Mouse (Mus musculus) spleen, adult 18-20 months (tissue): ENCODE measurements at regions not wholly inside any gene's neighbourhood (a gene's known extent, or its start where the extent isn't known, plus 50 kb on each side); places are given as distances from the start of the nearest gene placed in this dataset.
"Not testable (repeated sequence)": the region's sequence is repeated elsewhere in the genome, so short reads cannot be mapped to it uniquely, and the experiment has no call there.

Experiments
- DNase-seq, 2 experiments: peaks; one replicate each; pipeline ENCODE4 v3.0.0; 2022; ENCODE audit warnings: mixed read lengths in 2 of 2

DNA sequence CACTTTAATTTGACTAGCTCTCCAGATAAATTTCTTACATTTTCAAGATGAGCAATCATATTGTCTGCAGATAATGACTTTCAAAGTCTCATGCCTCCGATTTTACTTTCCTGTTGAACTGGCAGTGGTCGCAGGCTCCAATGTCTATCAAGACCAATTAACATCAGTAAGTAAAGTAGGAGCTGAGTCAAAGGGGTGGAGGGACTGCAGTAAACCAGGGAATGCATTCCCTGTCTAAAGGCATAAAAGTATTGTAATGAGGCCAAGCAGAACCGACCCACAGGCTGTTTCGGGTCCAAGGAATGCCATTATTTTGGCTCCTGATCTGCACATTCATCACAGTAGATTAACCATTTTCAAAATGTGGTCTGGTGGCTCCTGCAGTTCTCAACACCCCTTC, 411.0 kb downstream of the Gja1 start:
- DNase-seq, result no peak

DNA sequence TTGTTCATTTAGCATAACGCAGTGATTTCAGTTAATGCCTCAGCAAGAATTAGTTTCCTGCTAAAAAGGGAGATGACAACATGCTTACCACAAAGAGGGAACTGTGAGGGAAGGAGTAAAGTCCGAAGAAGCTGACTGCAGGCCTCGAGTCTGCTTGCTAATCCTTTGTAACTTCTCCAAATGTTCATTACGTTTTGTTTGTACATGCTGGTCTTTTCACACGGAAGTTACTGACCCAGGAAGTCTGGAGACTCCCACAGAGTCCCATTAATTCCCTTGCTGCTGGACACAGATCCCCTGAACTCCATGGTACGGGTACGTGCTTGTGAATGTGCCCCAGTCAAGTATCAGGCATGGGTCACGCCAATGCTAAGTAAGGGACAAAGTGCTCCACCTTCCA, 415.9 kb downstream of the Gja1 start:
- DNase-seq, result no peak

GRCm38 (mm10) chr10:56795396-56795795, 418.3 kb downstream of the Gja1 start:
- DNase-seq, result no peak

- DNase-seq, result no peak
Observed at GRCm38 (mm10) chr10:56799307-56799706, 422.2 kb downstream of the Gja1 start.

- no peak for DNase-seq
Observed at GRCm38 (mm10) chr10:56799745-56800144, 422.6 kb downstream of the Gja1 start.

DNA sequence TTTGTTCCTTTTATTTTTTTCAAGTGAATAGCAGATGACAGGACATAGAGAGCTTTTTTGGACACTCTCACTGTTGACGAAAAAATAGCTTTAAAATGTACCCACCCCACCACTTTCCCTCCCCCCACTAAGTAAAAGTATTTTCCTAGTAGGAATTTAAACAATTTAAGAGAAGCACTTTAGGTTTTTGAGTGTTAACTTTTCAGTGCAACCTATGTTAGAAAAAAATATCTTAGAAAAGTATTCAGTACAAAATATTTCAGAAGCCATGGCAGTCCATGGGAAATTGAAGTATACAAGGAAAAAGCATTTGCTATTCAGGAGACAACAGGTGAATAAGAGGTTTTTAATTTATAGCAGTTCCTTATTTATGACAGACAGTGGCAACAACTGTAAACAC, 431.9 kb downstream of the Gja1 start:
- DNase-seq, result no peak

- no peak for DNase-seq
Observed at GRCm38 (mm10) chr10:56822158-56822557, 445.0 kb downstream of the Gja1 start.

- no peak for DNase-seq
Observed at GRCm38 (mm10) chr10:56831331-56831730, 454.2 kb downstream of the Gja1 start.

DNA sequence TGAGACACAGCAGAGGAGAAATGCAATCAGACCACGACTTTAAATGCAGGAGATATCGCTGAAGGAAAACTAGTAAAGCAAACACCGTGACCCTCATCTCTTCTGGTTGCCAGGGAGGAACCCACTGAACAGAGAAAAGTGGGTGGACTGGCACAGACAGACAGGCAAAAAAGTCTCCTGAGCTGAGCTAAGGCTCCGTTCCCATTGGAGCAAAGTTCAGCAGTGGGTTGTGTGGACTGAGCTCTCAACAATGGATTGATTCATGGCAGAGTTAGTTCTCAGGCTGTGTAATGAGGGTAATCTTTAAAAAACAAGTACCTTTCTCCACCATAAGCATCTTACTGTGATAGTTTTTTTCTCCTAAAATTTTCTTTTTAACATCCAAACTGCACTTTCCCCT, 454.8 kb downstream of the Gja1 start:
- no peak for DNase-seq

DNA sequence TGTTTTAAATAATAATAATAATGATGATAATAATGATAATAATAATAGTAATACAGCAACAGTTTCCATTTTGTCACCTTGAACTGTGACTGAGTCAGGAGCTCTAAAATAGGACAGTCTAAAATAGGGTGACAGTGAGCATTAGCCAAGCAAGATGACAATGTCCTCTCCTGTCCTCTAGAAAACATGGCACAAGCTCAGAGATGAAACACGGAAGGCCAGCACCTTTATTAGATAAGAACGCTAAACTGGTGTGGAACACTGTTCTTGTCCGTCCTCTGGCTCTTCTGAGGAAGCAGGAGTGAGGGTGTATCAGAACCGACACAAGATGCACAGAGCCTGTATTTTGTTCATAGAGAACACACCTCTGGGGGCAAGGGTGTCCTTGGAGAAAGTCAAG, 459.0 kb downstream of the Gja1 start:
- DNase-seq, result no peak

GRCm38 (mm10) chr10:56839006-56839495, 461.9 kb downstream of the Gja1 start:
- DNase-seq, result no peak

DNA sequence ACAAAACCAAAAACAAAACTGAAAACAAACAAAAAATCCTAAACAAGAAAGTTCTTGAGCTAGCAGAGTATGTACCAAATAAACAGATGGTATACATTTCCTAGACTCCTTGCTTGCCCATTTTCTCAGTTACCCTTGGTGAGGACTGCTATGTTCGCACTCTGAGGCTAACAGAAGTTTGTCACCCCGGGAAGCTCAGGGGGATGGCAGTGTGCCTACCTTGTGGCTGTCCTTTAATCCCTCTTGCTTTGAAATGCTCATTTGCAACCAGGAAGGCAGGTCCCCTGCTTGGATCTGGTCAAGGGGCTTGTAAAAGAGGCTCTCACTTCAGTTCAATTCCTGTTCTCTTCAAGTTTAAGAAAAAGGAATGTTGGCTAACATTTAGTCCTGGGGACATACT, 462.4 kb downstream of the Gja1 start:
- no peak for DNase-seq

DNA sequence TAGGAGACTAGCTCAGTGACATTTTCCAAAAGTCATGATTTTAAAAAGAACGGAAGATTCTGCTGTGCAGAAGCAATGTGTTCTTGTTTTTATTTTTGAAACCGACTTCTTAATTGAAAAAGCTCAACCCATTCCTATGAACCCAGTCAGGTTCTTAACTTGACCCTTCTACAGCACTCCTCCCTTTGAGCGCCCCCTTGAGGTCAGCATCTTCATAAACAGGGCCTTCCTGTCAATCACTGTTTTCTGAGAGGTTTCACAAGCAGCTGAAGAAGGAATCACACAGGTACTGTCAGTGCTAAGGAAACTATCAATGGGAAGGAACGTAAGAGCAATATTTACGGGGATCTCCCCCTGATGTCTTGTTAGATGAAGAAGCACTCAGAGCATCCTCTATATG, 463.6 kb downstream of the Gja1 start:
- peak in 1 of 2 experiments; percentile 4 for DNase-seq

GRCm38 (mm10) chr10:56841486-56841885, 464.4 kb downstream of the Gja1 start:
- no peak for DNase-seq

DNA sequence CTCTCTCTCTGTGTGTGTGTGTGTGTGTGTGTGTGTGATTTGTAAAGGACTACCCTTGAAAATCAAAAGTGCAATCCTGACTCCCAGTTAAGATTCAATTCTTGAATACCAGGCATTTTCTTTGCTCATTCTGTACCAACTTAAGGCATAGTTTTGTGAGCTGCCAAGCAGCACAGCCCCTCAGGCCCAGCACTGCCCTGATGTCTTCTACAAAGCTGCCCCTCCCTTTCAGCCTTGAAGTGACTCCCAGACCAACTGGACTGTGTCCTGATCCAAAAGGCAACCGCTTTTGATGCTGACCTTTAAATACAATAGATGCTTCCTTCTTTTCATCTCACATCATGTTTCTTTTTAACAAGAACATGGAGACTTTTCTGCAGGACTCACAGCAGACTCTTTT, 464.8 kb downstream of the Gja1 start:
- DNase-seq, result no peak

- no peak for DNase-seq
Observed at GRCm38 (mm10) chr10:56852484-56852883, 475.4 kb downstream of the Gja1 start.

GRCm38 (mm10) chr10:56856186-56856585, 479.1 kb downstream of the Gja1 start:
- DNase-seq, result no peak

GRCm38 (mm10) chr10:56879744-56880143, 502.6 kb downstream of the Gja1 start:
- no peak for DNase-seq

DNA sequence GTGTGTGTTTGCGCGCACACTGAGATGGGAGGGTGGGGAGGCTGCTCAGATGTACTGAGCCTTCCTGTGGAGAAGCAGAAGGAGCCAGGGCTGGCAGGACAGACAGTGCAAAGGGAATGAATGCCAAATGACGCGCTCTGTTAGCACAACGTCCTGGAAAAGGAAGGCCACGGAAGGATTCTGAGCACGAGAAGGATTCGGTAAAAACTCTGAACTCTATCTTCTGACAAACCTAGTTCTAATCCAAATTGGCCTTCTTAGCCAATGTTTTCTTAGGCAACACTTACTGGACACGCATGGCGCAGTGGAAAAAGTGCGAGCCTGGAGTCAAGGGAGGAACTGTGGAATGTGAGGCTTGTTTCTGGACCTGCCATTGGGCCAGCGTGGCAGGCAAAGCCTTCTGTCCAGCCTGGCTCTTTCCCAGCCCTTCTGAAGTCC, 503.0 kb downstream of the Gja1 start:
- no peak for DNase-seq

DNA sequence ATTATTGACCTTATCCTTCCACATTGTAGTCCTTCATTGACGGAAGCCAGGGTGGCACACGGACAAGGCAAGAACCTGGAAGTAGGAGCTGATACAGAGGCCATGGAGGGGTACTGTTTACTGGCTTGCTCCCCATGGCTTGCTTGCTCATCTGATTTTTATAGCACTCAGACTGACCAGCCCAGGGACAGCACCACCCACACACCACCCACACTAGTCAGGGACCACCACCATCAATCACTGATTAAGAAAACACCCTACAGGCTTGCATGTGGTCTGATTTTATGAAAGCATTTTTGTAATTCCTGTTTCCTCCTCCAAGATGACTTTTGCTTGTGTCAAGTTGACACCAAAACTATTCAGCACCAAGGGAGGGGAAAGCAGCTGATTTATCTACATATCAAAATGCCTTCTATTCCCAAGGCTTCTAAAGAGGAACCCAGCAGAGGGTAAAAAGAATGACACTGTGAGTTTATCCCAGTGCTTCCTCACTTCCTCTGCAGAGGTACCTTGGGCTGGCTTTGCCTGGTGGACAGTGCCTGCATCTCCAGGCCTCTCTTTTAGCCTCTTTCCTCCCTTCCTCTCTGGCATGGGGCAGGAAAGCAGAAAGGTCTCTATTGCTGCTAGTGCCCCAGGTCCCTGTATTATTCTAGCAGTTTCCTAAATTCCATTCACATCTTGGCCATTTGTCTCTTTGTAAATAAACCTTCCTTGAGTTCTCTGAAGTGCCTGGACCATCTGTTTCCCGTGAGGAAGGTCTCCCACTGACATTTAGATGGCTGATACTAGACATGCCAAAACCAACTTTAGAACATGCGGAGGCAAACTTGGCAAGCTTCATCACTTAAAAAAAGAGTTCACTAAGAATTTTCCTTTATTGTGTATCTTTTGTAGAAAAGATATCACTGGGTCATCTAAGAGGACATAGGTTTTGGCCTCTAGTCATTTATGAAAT, 507.6 kb downstream of the Gja1 start:
- DNase-seq, result no peak

GRCm38 (mm10) chr10:56891530-56891929, 514.4 kb downstream of the Gja1 start:
- not testable (repeated sequence) for DNase-seq

DNA sequence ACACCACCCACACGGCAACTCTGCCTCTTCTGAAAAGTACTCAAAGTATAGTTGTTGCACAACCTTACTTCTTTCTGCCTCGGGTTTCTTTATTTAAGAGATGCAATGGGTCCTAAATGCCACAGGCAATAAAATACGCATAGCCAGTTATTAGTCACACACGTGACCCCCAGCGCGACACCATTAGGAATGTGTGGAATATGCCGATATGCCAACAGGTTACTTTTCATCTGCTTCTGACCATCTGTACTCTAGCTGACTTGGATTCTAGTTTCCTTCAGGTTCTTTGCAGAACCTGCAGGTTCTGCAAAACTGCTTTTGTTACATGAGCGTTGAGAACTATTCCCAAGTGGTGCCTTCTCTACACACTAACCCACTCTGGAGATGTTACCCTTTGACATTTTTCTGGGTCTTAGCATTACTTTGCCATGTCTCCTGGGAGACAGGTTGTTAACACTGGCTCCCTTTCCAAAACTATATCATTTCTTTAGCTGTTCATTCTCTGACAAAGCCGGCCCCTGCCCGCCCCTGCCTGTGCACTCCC, 515.6 kb downstream of the Gja1 start:
- DNase-seq, result no peak

GRCm38 (mm10) chr10:56893210-56893705, 516.1 kb downstream of the Gja1 start:
- DNase-seq, result no peak
